In genomic region chr4:8949951-8950350, GRCm38 (mm10) we compare ENCODE assay signal across 15 mouse cellular contexts.
"Had no signal": no experiment of that assay in that cellular context is flagged by ENCODE, and none has a peak within 500 bp of the region (broad histone marks: within the 10 kb centered on the region; RNA-seq: fewer than 3 reads in every experiment).

No protein-coding gene starts in this region.

- H3K4me2 ChIP-seq: limb, embryonic 13.5 days; liver, embryonic 11.5 days; liver, embryonic 15.5 days; midbrain, embryonic 12.5 days had no signal

- H3K27me3 ChIP-seq: liver, embryonic 15.5 days; midbrain, embryonic 12.5 days had no signal

- DNase-seq: kidney, adult 8-10 months; kidney, postnatal 25 days; lung, adult 2 months; lung, postnatal 10 days; retina, postnatal 1 day; right cerebral cortex, postnatal 4 days; thymus, adult 18-20 months; thymus, postnatal 25 days had no signal

- H3K36me3 ChIP-seq: limb, embryonic 13.5 days; liver, embryonic 15.5 days; midbrain, embryonic 12.5 days had no signal

- H3K4me3 ChIP-seq: left cerebral cortex, adult 2 months; limb, embryonic 13.5 days; liver, embryonic 15.5 days; midbrain, embryonic 12.5 days had no signal

- ATAC-seq: midbrain, embryonic 16.5 days had no signal

- H3K27ac ChIP-seq: left cerebral cortex, adult 2 months; limb, embryonic 13.5 days; liver, embryonic 15.5 days; macrophage; midbrain, embryonic 12.5 days had no signal

- H3K9ac ChIP-seq: limb, embryonic 13.5 days; liver, embryonic 15.5 days; midbrain, embryonic 12.5 days had no signal

- H3K9me3 ChIP-seq: limb, embryonic 13.5 days; liver, embryonic 15.5 days; midbrain, embryonic 12.5 days had no signal
